Mouse (Mus musculus) hindbrain, embryonic 16.5 days (tissue): ENCODE results near the gene Cxcr6. TPM values are rescaled to one million over a fixed set of nuclear protein-coding genes. Genes with fewer than 3 reads are reported as not detected.

Source experiments
- ATAC-seq: fragments of 200-750 bp; cut with Nextera tagmentation; 2 replicates; pipeline ENCODE4 v1.8.0; 2017; ENCODE audit warnings: moderate TSS enrichment, moderate library complexity
- H3K27ac ChIP-seq: fragments of 300-500 bp; sonication (generic); 2 replicates; pipeline ENCODE4 v1.5.1; 2014; ENCODE audit warnings: low read depth, mild to moderate bottlenecking, control low read depth, low read length, moderate library complexity
- H3K27me3 ChIP-seq: fragments of 300-500 bp; sonication (generic); replicated peaks from 2 replicates; pipeline ENCODE4 v1.6.1; 2014; ENCODE audit warnings: low read length; ENCODE audit not compliant: control insufficient read depth, insufficient read depth
- H3K36me3 ChIP-seq: fragments of 300-500 bp; sonication (generic); 2 replicates; pipeline ENCODE4 v1.6.1; 2014; ENCODE audit warnings: mild to moderate bottlenecking, low read length, moderate library complexity, mixed read lengths; ENCODE audit not compliant: control insufficient read depth, insufficient read depth
- H3K4me1 ChIP-seq: fragments of 300-500 bp; sonication (generic); 2 replicates; pipeline ENCODE4 v1.6.1; 2014; ENCODE audit warnings: low read depth, low read length; ENCODE audit not compliant: control insufficient read depth, insufficient read depth
- H3K4me2 ChIP-seq: fragments of 300-500 bp; sonication (generic); 2 replicates; pipeline ENCODE4 v1.6.1; 2014; ENCODE audit warnings: mild to moderate bottlenecking, low read length, control low read depth, moderate library complexity
- H3K4me3 ChIP-seq: fragments of 300-500 bp; sonication (generic); 2 replicates; pipeline ENCODE4 v1.5.1; 2014; ENCODE audit warnings: mild to moderate bottlenecking, low read length, control low read depth, moderate library complexity
- H3K9ac ChIP-seq: fragments of 300-500 bp; sonication (generic); 2 replicates; pipeline ENCODE4 v1.6.1; 2014; ENCODE audit warnings: low read depth, mild to moderate bottlenecking, control low read depth, low read length, moderate library complexity
- H3K9me3 ChIP-seq: fragments of 300-500 bp; sonication (generic); 2 replicates; pipeline ENCODE4 v1.6.1; 2014; ENCODE audit warnings: mild to moderate bottlenecking, low read length, moderate library complexity; ENCODE audit not compliant: control insufficient read depth
- WGBS: fragments of 180-500 bp; shearing (Covaris S2); extraction: QIAGEN DNeasy Blood & Tissue Kit; methylation state at CpG from one replicate; pipeline ENCODE4 v1.1.7; 2014; 5-methylcytosine and 5-hydroxymethylcytosine counted together
- polyA plus RNA-seq: library from polyadenylated mRNA; unstranded; fragments of >200 nt; fragmentation: Nextera tagmentation; extraction: Ambion mirVana; gene quantifications from 2 replicates; pipeline ENCODE4 v1.2.1, GENCODE M21; 2015

Gene Cxcr6
- polyA plus RNA-seq, 1 experiment from 2014 or later, result 0.18 TPM

GRCm38 (mm10) chr9:123814326-123814725 lies 8.1 kb downstream of the Cxcr6 start:
- Histone ChIP-seq H3K27me3 (no peaks in the 10 kb centered on the region), H3K4me3 (no peak overlapping the region), H3K4me2 (no peak overlapping the region), H3K36me3 (peaks cover 9% of the 10 kb centered on the region), H3K4me1 (no peaks in the 10 kb centered on the region), H3K9me3 (no peaks in the 10 kb centered on the region), H3K27ac (no peak overlapping the region), H3K9ac (no peak overlapping the region)
- 72% methylated on average over 2 of the region's 2 CpGs for WGBS
- ATAC-seq, result no peak

GRCm38 (mm10) chr9:123814821-123815220 lies 8.5 kb downstream of the Cxcr6 start:
- Histone ChIP-seq H3K9me3 (no peaks in the 10 kb centered on the region), H3K4me1 (no peaks in the 10 kb centered on the region), H3K36me3 (peaks cover 9% of the 10 kb centered on the region), H3K27ac (no peak overlapping the region), H3K9ac (no peak overlapping the region), H3K27me3 (no peaks in the 10 kb centered on the region), H3K4me2 (no peak overlapping the region), H3K4me3 (no peak overlapping the region)
- no peak for ATAC-seq
- 82% methylated on average over 4 of the region's 4 CpGs for WGBS

- Histone ChIP-seq H3K9me3 (no peaks in the 10 kb centered on the region), H3K36me3 (peaks cover 10% of the 10 kb centered on the region)
These were observed 9.2 kb downstream of the Cxcr6 start for GRCm38 (mm10) chr9:123815444-123815843.

GRCm38 (mm10) chr9:123815996-123816395 lies 9.7 kb downstream of the Cxcr6 start:
- WGBS, result 87% methylated on average over 1 of the region's 1 CpGs
- no peak overlapping the region for H3K27ac ChIP-seq
- no peaks in the 10 kb centered on the region for H3K9me3 ChIP-seq
- H3K4me3 ChIP-seq, result no peak overlapping the region
- no peak overlapping the region for H3K4me2 ChIP-seq
- no peak overlapping the region for H3K9ac ChIP-seq
- H3K36me3 ChIP-seq, result peaks cover 14% of the 10 kb centered on the region
- H3K4me1 ChIP-seq, result no peaks in the 10 kb centered on the region
- no peak for ATAC-seq
- no peaks in the 10 kb centered on the region for H3K27me3 ChIP-seq

More at GRCm38 (mm10) chr9:123815444-123815843, 9.2 kb downstream of the Cxcr6 start:
- Histone ChIP-seq H3K27ac (no peak overlapping the region), H3K27me3 (no peaks in the 10 kb centered on the region), H3K4me2 (no peak overlapping the region), H3K4me1 (no peaks in the 10 kb centered on the region), H3K9ac (no peak overlapping the region), H3K4me3 (no peak overlapping the region)
- no peak for ATAC-seq
- 90% methylated on average over 3 of the region's 3 CpGs for WGBS

GRCm38 (mm10) chr9:123818601-123819000 lies 12.3 kb downstream of the Cxcr6 start:
- whole genome bisulfite sequencing, result 87% methylated on average over 2 of the region's 2 CpGs
- Histone ChIP-seq H3K9ac (no peak overlapping the region), H3K27ac (no peak overlapping the region), H3K27me3 (no peaks in the 10 kb centered on the region), H3K4me3 (no peak overlapping the region), H3K4me2 (no peak overlapping the region), H3K4me1 (no peaks in the 10 kb centered on the region), H3K36me3 (peaks cover 17% of the 10 kb centered on the region), H3K9me3 (no peaks in the 10 kb centered on the region)
- no peak for ATAC-seq

GRCm38 (mm10) chr9:123826631-123827030 lies 20.4 kb downstream of the Cxcr6 start:
- no peaks in the 10 kb centered on the region for H3K27me3 ChIP-seq

GRCm38 (mm10) chr9:123828916-123829315 lies 22.6 kb downstream of the Cxcr6 start:
- 92% methylated on average over 4 of the region's 4 CpGs for WGBS
- H3K27ac ChIP-seq, result no peak overlapping the region
- H3K9me3 ChIP-seq, result no peaks in the 10 kb centered on the region
- no peaks in the 10 kb centered on the region for H3K27me3 ChIP-seq
- H3K36me3 ChIP-seq, result peaks cover 23% of the 10 kb centered on the region
- ATAC-seq, result no peak
- no peak overlapping the region for H3K9ac ChIP-seq
- no peak overlapping the region for H3K4me2 ChIP-seq
- no peaks in the 10 kb centered on the region for H3K4me1 ChIP-seq
- no peak overlapping the region for H3K4me3 ChIP-seq

More at GRCm38 (mm10) chr9:123826631-123827030, 20.4 kb downstream of the Cxcr6 start:
- WGBS, result 85% methylated on average over 3 of the region's 3 CpGs
- H3K9me3 ChIP-seq, result no peaks in the 10 kb centered on the region
- H3K27ac ChIP-seq, result no peak overlapping the region
- no peak overlapping the region for H3K9ac ChIP-seq
- no peak overlapping the region for H3K4me2 ChIP-seq
- H3K4me1 ChIP-seq, result no peaks in the 10 kb centered on the region
- no peak for ATAC-seq
- H3K4me3 ChIP-seq, result no peak overlapping the region
- H3K36me3 ChIP-seq, result peaks cover 26% of the 10 kb centered on the region

- peaks cover 18% of the 10 kb centered on the region for H3K36me3 ChIP-seq
- H3K27me3 ChIP-seq, result no peaks in the 10 kb centered on the region
- no peak overlapping the region for H3K4me3 ChIP-seq
- H3K4me1 ChIP-seq, result no peaks in the 10 kb centered on the region
- no peak overlapping the region for H3K27ac ChIP-seq
- no peak overlapping the region for H3K4me2 ChIP-seq
- no peaks in the 10 kb centered on the region for H3K9me3 ChIP-seq
- no peak overlapping the region for H3K9ac ChIP-seq
- 92% methylated on average over 3 of the region's 3 CpGs for WGBS
- ATAC-seq, result no peak
These were observed 29.6 kb downstream of the Cxcr6 start for GRCm38 (mm10) chr9:123835851-123836250.

- ATAC-seq, result no peak
- Histone ChIP-seq H3K36me3 (peaks cover 12% of the 10 kb centered on the region), H3K9me3 (no peaks in the 10 kb centered on the region), H3K4me1 (no peaks in the 10 kb centered on the region), H3K27me3 (no peaks in the 10 kb centered on the region), H3K4me2 (no peak overlapping the region), H3K4me3 (no peak overlapping the region), H3K9ac (no peak overlapping the region), H3K27ac (no peak overlapping the region)
- WGBS, result 89% methylated on average over 6 of the region's 6 CpGs
These were observed 34.0 kb downstream of the Cxcr6 start for GRCm38 (mm10) chr9:123840243-123840642.

- Histone ChIP-seq H3K4me2 (no peak overlapping the region), H3K4me1 (no peaks in the 10 kb centered on the region), H3K36me3 (peaks cover 5% of the 10 kb centered on the region; the same call in 1 of the 2 replicates), H3K9me3 (no peaks in the 10 kb centered on the region), H3K4me3 (no peak overlapping the region), H3K9ac (no peak overlapping the region), H3K27me3 (no peaks in the 10 kb centered on the region), H3K27ac (no peak overlapping the region)
- WGBS, result 87% methylated on average over 3 of the region's 3 CpGs
- ATAC-seq, result no peak
These were observed 38.2 kb downstream of the Cxcr6 start for GRCm38 (mm10) chr9:123844468-123844867.
